Comparison of ENCODE assay signal across 16 mouse cellular contexts in genomic region chr12:8401376-8401775, GRCm38 (mm10).
DNase-seq lines count a peak whose midpoint lies in the region; ATAC-seq and TF ChIP-seq lines count a peak whose summit lies in the region.
"Had no signal": no experiment of that assay in that cellular context is flagged by ENCODE, and none has a peak within 500 bp of the region (broad histone marks: within the 10 kb centered on the region; RNA-seq: fewer than 3 reads in every experiment).

No protein-coding gene starts in this region.

- no peak overlapping the region for H3K4me3 ChIP-seq in heart, embryonic 10.5 days
- no peak overlapping the region for H3K4me3 ChIP-seq in liver, adult 2 months (ENCODE audit: insufficient read depth, low read depth, low read length)
- no peak overlapping the region for H3K4me3 ChIP-seq in liver, embryonic 11.5 days (ENCODE audit: low read depth, low read length)
- H3K4me3 ChIP-seq in embryonic facial prominence, embryonic 11.5 days (ENCODE audit: low read depth, low read length): no peak overlapping the region
- H3K4me3 ChIP-seq: embryonic facial prominence, embryonic 13.5 days; forebrain, embryonic 13.5 days; gastrocnemius, adult 2 months; heart, embryonic 15.5 days had no signal

- TF ChIP-seq CTCF in liver, adult 2 months (IDR thresholded peaks at IDR 0.05; ENCODE audit: low read depth, low read length): no peak

- peak overlapping the region; percentile 78; the same call in 1 of the 2 replicates for H3K27ac ChIP-seq in heart, embryonic 10.5 days
- no peak overlapping the region for H3K27ac ChIP-seq in liver, adult 2 months (replicated peaks; ENCODE audit: insufficient read depth, low read depth, low read length)
- H3K27ac ChIP-seq in liver, embryonic 11.5 days (ENCODE audit: low read depth, low read length): no peak overlapping the region
- 0 out of 2 replicates have a peak overlapping the region, but pooled peaks have one; percentile 28 for H3K27ac ChIP-seq in embryonic facial prominence, embryonic 11.5 days (replicated peaks; ENCODE audit: low read depth, low read length)
- H3K27ac ChIP-seq: embryonic facial prominence, embryonic 13.5 days; forebrain, embryonic 13.5 days had no signal

- H3K9me3 ChIP-seq in heart, embryonic 10.5 days: no peaks in the 10 kb centered on the region
- H3K9me3 ChIP-seq in liver, embryonic 11.5 days (ENCODE audit: control insufficient read depth, low read length): no peaks in the 10 kb centered on the region
- H3K9me3 ChIP-seq in embryonic facial prominence, embryonic 11.5 days (replicated peaks; ENCODE audit: control insufficient read depth, low read length): no peaks in the 10 kb centered on the region
- H3K9me3 ChIP-seq: embryonic facial prominence, embryonic 13.5 days; forebrain, embryonic 13.5 days; heart, embryonic 15.5 days had no signal

- H3K27me3 ChIP-seq in heart, embryonic 10.5 days (ENCODE audit: insufficient read depth, poor library complexity, severe bottlenecking): no peaks in the 10 kb centered on the region
- H3K27me3 ChIP-seq in liver, adult 2 months (ENCODE audit: control insufficient read depth, insufficient read depth, low read length): no peaks in the 10 kb centered on the region
- H3K27me3 ChIP-seq in liver, embryonic 11.5 days (replicated peaks; ENCODE audit: control insufficient read depth, insufficient read depth, low read length): no peaks in the 10 kb centered on the region
- no peaks in the 10 kb centered on the region for H3K27me3 ChIP-seq in embryonic facial prominence, embryonic 11.5 days (ENCODE audit: control insufficient read depth, insufficient read depth, low read length)
- H3K27me3 ChIP-seq: embryonic facial prominence, embryonic 13.5 days; forebrain, embryonic 13.5 days; heart, embryonic 15.5 days had no signal

- 92% methylated on average over 2 of the region's 2 CpGs for WGBS in heart, embryonic 10.5 days
- WGBS in liver, adult 2 months: 94% methylated on average over 2 of the region's 2 CpGs
- WGBS in liver, embryonic 11.5 days: 82% methylated on average over 2 of the region's 2 CpGs
- WGBS in embryonic facial prominence, embryonic 11.5 days: 81% methylated on average over 2 of the region's 2 CpGs

- no peak overlapping the region for H3K9ac ChIP-seq in liver, adult 2 months (ENCODE audit: low read depth, low read length)
- no peak overlapping the region for H3K9ac ChIP-seq in liver, embryonic 11.5 days (ENCODE audit: low read depth, low read length)
- H3K9ac ChIP-seq in embryonic facial prominence, embryonic 11.5 days (replicated peaks; ENCODE audit: low read length): no peak overlapping the region
- H3K9ac ChIP-seq: embryonic facial prominence, embryonic 13.5 days; forebrain, embryonic 13.5 days; heart, embryonic 15.5 days had no signal

- TF ChIP-seq POLR2A in liver, adult 2 months (IDR thresholded peaks at IDR 0.05; ENCODE audit: extremely low read depth, insufficient read depth, low read length): no peak

- no peaks in the 10 kb centered on the region for H3K79me2 ChIP-seq in liver, adult 2 months (ENCODE audit: control insufficient read depth, insufficient read depth, low read length)

- peaks cover 13% of the 10 kb centered on the region for H3K4me1 ChIP-seq in heart, embryonic 10.5 days
- H3K4me1 ChIP-seq in liver, adult 2 months (ENCODE audit: control insufficient read depth, insufficient read depth, low read length): no peaks in the 10 kb centered on the region; the same call in 1 of the 2 replicates
- no peaks in the 10 kb centered on the region for H3K4me1 ChIP-seq in liver, embryonic 11.5 days (replicated peaks; ENCODE audit: control insufficient read depth, insufficient read depth, low read length)
- H3K4me1 ChIP-seq in embryonic facial prominence, embryonic 11.5 days (ENCODE audit: control insufficient read depth, insufficient read depth, low read length): no peaks in the 10 kb centered on the region; the same call in 1 of the 2 replicates
- H3K4me1 ChIP-seq: forebrain, embryonic 13.5 days had no signal

- no peak overlapping the region for H3K4me2 ChIP-seq in liver, embryonic 11.5 days
- H3K4me2 ChIP-seq in embryonic facial prominence, embryonic 11.5 days (ENCODE audit: low read depth, low read length): no peak overlapping the region
- H3K4me2 ChIP-seq: embryonic facial prominence, embryonic 13.5 days; forebrain, embryonic 13.5 days; heart, embryonic 15.5 days had no signal

- ATAC-seq in liver, embryonic 11.5 days (replicated peaks; ENCODE audit: low FRiP score): no peak
- no peak for ATAC-seq in embryonic facial prominence, embryonic 11.5 days (replicated peaks; ENCODE audit: insufficient number of reproducible peaks, low FRiP score, low TSS enrichment, low read depth)
- ATAC-seq: forebrain, embryonic 13.5 days had no signal

- DNase-seq in heart, embryonic 10.5 days (ENCODE audit: low spot score): no peak
- no peak for DNase-seq in heart, adult 8-10 months (ENCODE audit: low spot score)
- peak; percentile 67 for DNase-seq in kidney, adult 9 months
- no peak for DNase-seq in kidney, postnatal 10 days
- peak; percentile 44 for DNase-seq in liver, adult 2 months (ENCODE audit: extremely low read depth, low read depth, low spot score)
- DNase-seq in liver, embryonic 11.5 days (ENCODE audit: low spot score): no peak
- no peak for DNase-seq in embryonic facial prominence, embryonic 11.5 days (ENCODE audit: low spot score)
- DNase-seq: adrenal gland, postnatal 10 days; cerebellum, adult 11 months; cerebellum, adult 8-10 months; cerebellum, postnatal 14 days; gastrocnemius, adult 2 months; gastrocnemius, postnatal 25 days had no signal

- H3K36me3 ChIP-seq in heart, embryonic 10.5 days: no peaks in the 10 kb centered on the region
- H3K36me3 ChIP-seq in liver, adult 2 months (ENCODE audit: control insufficient read depth, insufficient read depth, low read length): no peaks in the 10 kb centered on the region
- no peaks in the 10 kb centered on the region for H3K36me3 ChIP-seq in liver, embryonic 11.5 days (ENCODE audit: control insufficient read depth, insufficient read depth, low read length)
- no peaks in the 10 kb centered on the region for H3K36me3 ChIP-seq in embryonic facial prominence, embryonic 11.5 days (replicated peaks; ENCODE audit: control insufficient read depth, insufficient read depth, low read depth, low read length)
- H3K36me3 ChIP-seq: embryonic facial prominence, embryonic 13.5 days; heart, embryonic 15.5 days had no signal

Comparison
In these comparisons a context has a peak if more than half of its experiments do, and no peak if none do; other contexts are left out.
1. DNase-seq: peak in kidney, adult 9 months (single experiment) and liver, adult 2 months (single experiment); none in heart, embryonic 10.5 days (single experiment), heart, adult 8-10 months (single experiment), kidney, postnatal 10 days (single experiment), liver, embryonic 11.5 days (single experiment) and embryonic facial prominence, embryonic 11.5 days (single experiment).
2. H3K27ac ChIP-seq: peak in heart, embryonic 10.5 days (single experiment) and embryonic facial prominence, embryonic 11.5 days (single experiment); none in liver, adult 2 months (single experiment) and liver, embryonic 11.5 days (single experiment).